Mouse (Mus musculus): ENCODE measurements at regions not wholly inside any gene's neighbourhood (a gene's known extent, or its start where the extent isn't known, plus 50 kb on each side); places are given as distances from the start of the nearest gene placed in this dataset.

DNA sequence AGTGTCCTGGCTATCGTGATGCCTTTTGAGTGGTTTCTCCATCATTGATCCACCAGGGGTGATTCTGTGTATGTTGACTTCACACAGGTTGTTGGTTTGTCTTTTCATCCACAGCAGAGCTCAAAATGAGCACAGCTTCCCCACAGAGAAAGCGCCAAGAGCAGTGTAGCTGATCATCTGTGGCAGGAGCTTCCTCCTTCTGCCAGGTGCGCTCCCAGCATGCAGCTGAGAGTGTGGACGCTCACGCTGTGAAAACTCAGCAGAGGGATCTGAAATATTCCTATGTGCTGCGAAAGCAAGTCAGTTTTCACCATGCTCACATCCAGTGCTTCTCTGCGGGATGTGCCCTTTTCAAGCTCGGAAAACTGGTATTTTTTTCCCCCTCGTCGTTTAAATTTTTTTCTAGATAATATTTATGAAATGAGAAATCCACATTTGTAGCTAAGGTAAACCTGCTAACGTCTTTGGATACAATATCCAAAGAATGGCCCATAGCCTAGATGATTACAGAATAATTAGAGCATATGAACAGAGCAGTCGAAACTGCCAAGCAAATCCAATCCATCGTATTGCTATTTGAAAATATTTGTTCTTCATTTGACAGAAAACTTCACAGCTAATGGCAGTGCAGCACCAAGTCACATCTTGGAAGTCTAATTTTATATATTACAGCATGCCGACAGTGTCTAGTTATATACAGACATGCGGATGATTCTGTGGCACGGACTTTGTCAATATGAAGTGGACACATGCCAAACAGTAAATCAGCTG, 283.3 kb upstream of the Ndst3 start:
- Histone ChIP-seq H3K4me1 (ENCODE audit: control insufficient read depth, insufficient read depth, low read length) (no peaks in the 10 kb centered on the region), H3K36me3 (ENCODE audit: control insufficient read depth, insufficient read depth, low read length) (no peaks in the 10 kb centered on the region), H3K9ac (replicated peaks; ENCODE audit: low read length) (no peak overlapping the region), H3K4me2 (ENCODE audit: low read length) (no peak overlapping the region), H3K4me3 (replicated peaks; ENCODE audit: low read depth, low read length) (no peak overlapping the region), H3K27me3 (ENCODE audit: control insufficient read depth, insufficient read depth, low read length) (no peaks in the 10 kb centered on the region), H3K27ac (replicated peaks; ENCODE audit: low read depth, low read length) (no peak overlapping the region), H3K9me3 (ENCODE audit: control insufficient read depth, low read length) (no peaks in the 10 kb centered on the region)
- DNase-seq (peak; percentile 36), ATAC-seq (ENCODE audit: low FRiP score, low TSS enrichment) (no peak)
- WGBS, result 77% methylated on average over 16 of the region's 16 CpGs

DNA sequence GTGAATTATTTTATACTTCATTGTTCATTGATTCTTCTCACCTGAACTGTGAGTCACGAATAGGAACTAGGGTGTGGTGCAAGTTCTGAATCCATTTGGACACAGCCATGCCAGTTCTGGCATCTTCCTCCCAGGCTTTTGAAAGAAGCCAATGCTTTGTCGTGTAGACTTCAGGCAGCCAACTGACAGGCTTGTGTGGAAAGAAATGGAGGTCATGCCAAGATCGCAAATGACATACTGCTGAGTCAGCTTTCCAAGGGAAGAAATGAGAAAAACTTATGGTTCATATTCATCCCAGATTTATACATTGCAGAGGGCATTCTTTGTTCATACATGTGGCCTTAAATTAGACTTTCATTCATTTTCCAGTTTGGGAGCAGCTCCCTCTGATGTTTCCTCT, 285.8 kb upstream of the Ndst3 start:
- Histone ChIP-seq H3K4me2 (ENCODE audit: low read length) (no peak overlapping the region), H3K4me1 (ENCODE audit: control insufficient read depth, insufficient read depth, low read length) (no peaks in the 10 kb centered on the region), H3K4me3 (replicated peaks; ENCODE audit: low read depth, low read length) (no peak overlapping the region), H3K9ac (replicated peaks; ENCODE audit: low read length) (no peak overlapping the region), H3K27ac (replicated peaks; ENCODE audit: low read depth, low read length) (no peak overlapping the region), H3K9me3 (ENCODE audit: control insufficient read depth, low read length) (no peaks in the 10 kb centered on the region), H3K27me3 (ENCODE audit: control insufficient read depth, insufficient read depth, low read length) (no peaks in the 10 kb centered on the region), H3K36me3 (ENCODE audit: control insufficient read depth, insufficient read depth, low read length) (no peaks in the 10 kb centered on the region)
- ATAC-seq (ENCODE audit: low FRiP score, low TSS enrichment) (no peak), DNase-seq (no peak)
- 90% methylated on average over 3 of the region's 3 CpGs for WGBS

GRCm38 (mm10) chr3:123977168-123977567, 286.5 kb upstream of the Ndst3 start:
- Histone ChIP-seq H3K4me2 (ENCODE audit: low read length) (no peak overlapping the region), H3K36me3 (ENCODE audit: control insufficient read depth, insufficient read depth, low read length) (no peaks in the 10 kb centered on the region), H3K4me3 (replicated peaks; ENCODE audit: low read depth, low read length) (no peak overlapping the region), H3K9me3 (ENCODE audit: control insufficient read depth, low read length) (no peaks in the 10 kb centered on the region), H3K27ac (replicated peaks; ENCODE audit: low read depth, low read length) (no peak overlapping the region), H3K9ac (replicated peaks; ENCODE audit: low read length) (no peak overlapping the region), H3K27me3 (ENCODE audit: control insufficient read depth, insufficient read depth, low read length) (no peaks in the 10 kb centered on the region), H3K4me1 (ENCODE audit: control insufficient read depth, insufficient read depth, low read length) (no peaks in the 10 kb centered on the region)
- WGBS, result 82% methylated on average over 4 of the region's 4 CpGs
- DNase-seq (no peak), ATAC-seq (ENCODE audit: low FRiP score, low TSS enrichment) (no peak)

DNA sequence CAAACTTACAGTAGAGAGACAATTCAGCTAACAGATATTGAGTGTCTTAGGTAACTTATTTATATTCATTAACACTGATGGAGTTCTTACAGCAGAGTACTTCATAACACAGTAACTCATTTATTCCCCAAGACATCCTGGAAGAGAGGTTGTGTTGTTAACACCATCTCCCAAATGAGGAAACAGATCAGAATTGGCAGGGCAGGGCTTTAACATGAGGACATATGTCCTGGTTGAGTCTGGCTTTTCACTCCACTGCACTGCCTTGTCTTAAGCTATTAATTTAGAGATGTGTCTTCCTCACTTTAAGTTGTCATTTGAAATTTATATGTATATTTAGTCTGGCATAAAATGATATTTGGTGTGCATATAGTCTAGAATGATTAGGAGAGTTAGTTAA, 292.4 kb upstream of the Ndst3 start:
- Histone ChIP-seq H3K36me3 (ENCODE audit: control insufficient read depth, insufficient read depth, low read length) (no peaks in the 10 kb centered on the region), H3K9me3 (ENCODE audit: control insufficient read depth, low read length) (no peaks in the 10 kb centered on the region), H3K27me3 (ENCODE audit: control insufficient read depth, insufficient read depth, low read length) (no peaks in the 10 kb centered on the region), H3K4me1 (ENCODE audit: control insufficient read depth, insufficient read depth, low read length) (no peaks in the 10 kb centered on the region), H3K9ac (replicated peaks; ENCODE audit: low read length) (no peak overlapping the region), H3K27ac (replicated peaks; ENCODE audit: low read depth, low read length) (no peak overlapping the region), H3K4me2 (ENCODE audit: low read length) (no peak overlapping the region), H3K4me3 (replicated peaks; ENCODE audit: low read depth, low read length) (no peak overlapping the region)
- no peak for ATAC-seq (ENCODE audit: low FRiP score, low TSS enrichment)
- DNase-seq, result no peak

DNA sequence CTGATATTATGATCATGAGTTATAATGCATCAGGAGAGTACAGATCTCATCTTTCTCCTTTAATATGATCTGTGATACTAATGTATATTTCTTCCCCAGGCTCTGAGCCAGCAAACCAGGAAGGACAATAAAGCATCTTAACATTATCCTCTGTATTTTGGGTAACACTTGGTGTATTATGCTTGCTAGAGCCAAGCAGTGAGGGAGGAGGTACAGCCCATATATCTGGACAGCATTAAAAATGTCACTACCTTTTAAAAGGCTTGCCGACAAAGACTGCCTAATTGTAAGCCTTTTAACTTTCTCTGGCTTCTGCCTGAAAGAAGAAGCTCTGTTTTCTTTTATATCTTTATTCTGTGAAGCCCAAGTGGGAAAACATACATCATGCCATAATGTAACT, 292.9 kb upstream of the Ndst3 start:
- DNase-seq, result no peak
- Histone ChIP-seq H3K36me3 (ENCODE audit: control insufficient read depth, insufficient read depth, low read length) (no peaks in the 10 kb centered on the region), H3K27ac (replicated peaks; ENCODE audit: low read depth, low read length) (no peak overlapping the region), H3K27me3 (ENCODE audit: control insufficient read depth, insufficient read depth, low read length) (no peaks in the 10 kb centered on the region), H3K4me2 (ENCODE audit: low read length) (no peak overlapping the region), H3K9me3 (ENCODE audit: control insufficient read depth, low read length) (no peaks in the 10 kb centered on the region), H3K4me3 (replicated peaks; ENCODE audit: low read depth, low read length) (no peak overlapping the region), H3K9ac (replicated peaks; ENCODE audit: low read length) (no peak overlapping the region), H3K4me1 (ENCODE audit: control insufficient read depth, insufficient read depth, low read length) (no peaks in the 10 kb centered on the region)
- ATAC-seq (ENCODE audit: low FRiP score, low TSS enrichment), result no peak
- WGBS, result 82% methylated on average over 1 of the region's 1 CpGs

GRCm38 (mm10) chr3:123984028-123984427, 293.4 kb upstream of the Ndst3 start:
- WGBS, result 72% methylated on average over 1 of the region's 1 CpGs

DNA sequence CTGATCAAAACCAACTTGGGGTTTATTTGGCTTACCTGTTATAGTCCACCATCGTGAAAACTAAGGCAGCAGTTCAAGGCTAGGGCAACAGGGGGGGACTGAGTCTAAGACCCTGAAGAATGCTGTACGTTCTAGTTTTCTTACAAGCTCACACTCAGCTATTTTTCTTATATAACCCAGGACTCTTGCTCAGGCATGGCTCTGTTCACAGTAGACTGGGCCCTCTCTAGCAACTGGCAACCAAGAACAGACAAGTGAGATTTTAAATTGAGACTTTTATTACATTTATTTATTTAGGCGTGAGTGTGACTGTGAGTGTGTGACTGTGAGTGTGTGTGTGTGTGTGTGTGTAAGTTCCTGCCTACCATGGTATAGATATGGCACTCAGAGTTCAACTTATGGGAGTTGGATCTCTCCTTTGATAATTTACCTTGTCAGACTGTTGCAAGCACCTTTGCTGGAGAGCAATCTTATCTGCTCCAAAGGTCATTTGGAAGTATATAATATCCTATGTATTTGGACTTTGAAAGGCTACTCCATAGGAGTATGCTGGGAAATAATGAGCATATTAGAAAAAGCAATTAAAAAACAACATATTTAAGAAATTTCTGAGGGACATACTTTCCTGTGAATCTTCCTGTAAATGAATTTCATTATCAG, 309.4 kb upstream of the Ndst3 start:
- H3K4me3 ChIP-seq (replicated peaks; ENCODE audit: low read depth, low read length), result no peak overlapping the region
- 0 out of 2 replicates have a peak, but pooled peaks cover 4% of the 10 kb centered on the region for H3K4me1 ChIP-seq (ENCODE audit: control insufficient read depth, insufficient read depth, low read length)
- no peaks in the 10 kb centered on the region for H3K36me3 ChIP-seq (ENCODE audit: control insufficient read depth, insufficient read depth, low read length)
- ATAC-seq (ENCODE audit: low FRiP score, low TSS enrichment) (no peak), DNase-seq (no peak)
- H3K9ac ChIP-seq (replicated peaks; ENCODE audit: low read length), result no peak overlapping the region
- H3K9me3 ChIP-seq (ENCODE audit: control insufficient read depth, low read length), result no peaks in the 10 kb centered on the region
- 91% methylated on average over 3 of the region's 3 CpGs for WGBS
- H3K27me3 ChIP-seq (ENCODE audit: control insufficient read depth, insufficient read depth, low read length), result no peaks in the 10 kb centered on the region
- no peak overlapping the region for H3K27ac ChIP-seq (replicated peaks; ENCODE audit: low read depth, low read length)
- no peak overlapping the region for H3K4me2 ChIP-seq (ENCODE audit: low read length)

More at GRCm38 (mm10) chr3:123984028-123984427, 293.4 kb upstream of the Ndst3 start:
- no peaks in the 10 kb centered on the region for H3K9me3 ChIP-seq (ENCODE audit: control insufficient read depth, low read length)
- no peak overlapping the region for H3K9ac ChIP-seq (replicated peaks; ENCODE audit: low read length)
- no peak overlapping the region for H3K27ac ChIP-seq (replicated peaks; ENCODE audit: low read depth, low read length)
- H3K4me2 ChIP-seq (ENCODE audit: low read length), result no peak overlapping the region
- H3K27me3 ChIP-seq (ENCODE audit: control insufficient read depth, insufficient read depth, low read length), result no peaks in the 10 kb centered on the region
- ATAC-seq (ENCODE audit: low FRiP score, low TSS enrichment) (no peak), DNase-seq (no peak)
- H3K36me3 ChIP-seq (ENCODE audit: control insufficient read depth, insufficient read depth, low read length), result no peaks in the 10 kb centered on the region
- no peak overlapping the region for H3K4me3 ChIP-seq (replicated peaks; ENCODE audit: low read depth, low read length)
- no peaks in the 10 kb centered on the region for H3K4me1 ChIP-seq (ENCODE audit: control insufficient read depth, insufficient read depth, low read length)

- ATAC-seq (ENCODE audit: low FRiP score, low TSS enrichment) (no peak), DNase-seq (no peak)
- Histone ChIP-seq H3K27ac (replicated peaks; ENCODE audit: low read depth, low read length) (no peak overlapping the region), H3K9ac (replicated peaks; ENCODE audit: low read length) (no peak overlapping the region), H3K4me3 (replicated peaks; ENCODE audit: low read depth, low read length) (no peak overlapping the region), H3K9me3 (ENCODE audit: control insufficient read depth, low read length) (no peaks in the 10 kb centered on the region), H3K4me1 (ENCODE audit: control insufficient read depth, insufficient read depth, low read length) (0 out of 2 replicates have a peak, but pooled peaks cover 4% of the 10 kb centered on the region), H3K36me3 (ENCODE audit: control insufficient read depth, insufficient read depth, low read length) (no peaks in the 10 kb centered on the region), H3K4me2 (ENCODE audit: low read length) (no peak overlapping the region), H3K27me3 (ENCODE audit: control insufficient read depth, insufficient read depth, low read length) (no peaks in the 10 kb centered on the region)
- WGBS, result 77% methylated on average over 1 of the region's 1 CpGs
Measured at GRCm38 (mm10) chr3:124000883-124001282, 310.2 kb upstream of the Ndst3 start.

- no peak overlapping the region for H3K4me3 ChIP-seq (replicated peaks; ENCODE audit: low read depth, low read length)
- H3K27me3 ChIP-seq (ENCODE audit: control insufficient read depth, insufficient read depth, low read length), result no peaks in the 10 kb centered on the region
- no peak overlapping the region for H3K4me2 ChIP-seq (ENCODE audit: low read length)
- ATAC-seq (ENCODE audit: low FRiP score, low TSS enrichment) (no peak), DNase-seq (no peak)
- no peak overlapping the region for H3K27ac ChIP-seq (replicated peaks; ENCODE audit: low read depth, low read length)
- no peaks in the 10 kb centered on the region for H3K9me3 ChIP-seq (ENCODE audit: control insufficient read depth, low read length)
- H3K36me3 ChIP-seq (ENCODE audit: control insufficient read depth, insufficient read depth, low read length), result no peaks in the 10 kb centered on the region
- H3K4me1 ChIP-seq (ENCODE audit: control insufficient read depth, insufficient read depth, low read length), result no peaks in the 10 kb centered on the region
- H3K9ac ChIP-seq (replicated peaks; ENCODE audit: low read length), result no peak overlapping the region
- 67% methylated on average over 1 of the region's 1 CpGs for WGBS
Measured at GRCm38 (mm10) chr3:124011685-124012084, 309.0 kb upstream of the Tram1l1 start.

All from midbrain, embryonic 14.5 days (tissue).